Mouse (Mus musculus) urinary bladder, postnatal 10 days (tissue): ENCODE data around the gene Hes1.

Experiments
- DNase-seq: peaks from one replicate; pipeline ENCODE4 v3.0.0; 2022; ENCODE audit warnings: low spot score

The Hes1 gene

DNA sequence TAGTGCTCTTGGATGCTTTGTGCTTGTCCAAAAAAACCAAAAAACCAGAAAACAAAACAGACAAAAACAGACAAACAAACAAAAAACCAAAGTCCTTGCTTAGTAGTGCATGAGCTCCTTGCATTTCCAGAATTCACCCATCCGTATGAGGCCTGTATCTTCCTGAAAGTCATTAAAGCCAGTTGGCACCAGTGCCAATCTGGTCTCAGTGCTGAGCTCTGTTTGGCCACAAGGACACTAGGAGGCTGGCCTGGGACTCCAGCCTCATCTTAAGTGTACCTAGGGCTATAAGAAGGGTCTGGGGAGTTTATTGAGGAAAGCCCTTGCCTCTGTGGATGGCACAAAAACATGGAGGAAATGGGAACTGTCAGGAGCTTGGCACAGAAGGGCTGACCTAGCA, 50.3 kb downstream of the Hes1 start:
- no peak for DNase-seq
